Mouse (Mus musculus): ENCODE measurements at regions not wholly inside any gene's neighbourhood (a gene's known extent, or its start where the extent isn't known, plus 50 kb on each side); places are given as distances from the start of the nearest gene placed in this dataset.

DNA sequence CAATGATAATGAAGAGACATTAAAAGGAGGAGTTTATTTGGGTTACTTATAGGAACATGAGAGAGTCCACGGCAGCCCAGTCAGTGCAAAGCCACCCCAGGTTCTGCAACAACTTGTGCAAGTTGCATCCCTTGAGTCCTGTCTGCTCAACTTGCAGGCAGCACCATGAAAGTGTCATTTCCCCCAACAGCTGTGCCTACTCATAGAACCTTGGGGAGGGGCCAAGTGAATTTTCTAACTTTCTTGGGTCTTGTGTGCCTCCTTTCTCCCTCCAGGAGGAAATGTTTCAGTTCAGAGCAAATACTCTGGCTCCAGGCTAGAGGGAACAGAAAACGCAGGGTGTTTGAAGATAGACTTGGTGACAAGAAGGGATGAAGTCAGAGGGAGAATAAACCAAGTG, 204.5 kb upstream of the Mocs1 start:
- no peak for TF ChIP-seq POLR2A (IDR thresholded peaks at IDR 0.05; ENCODE audit: low read depth, low read length)
- no peak for TF ChIP-seq CTCF (IDR thresholded peaks at IDR 0.05; ENCODE audit: borderline replicate concordance, insufficient read depth, low read length)

All from embryonic fibroblast, embryonic 13.5 days (primary cell).